Mouse (Mus musculus): ENCODE results near the gene Serpinb1b.

Gene Serpinb1b

DNA sequence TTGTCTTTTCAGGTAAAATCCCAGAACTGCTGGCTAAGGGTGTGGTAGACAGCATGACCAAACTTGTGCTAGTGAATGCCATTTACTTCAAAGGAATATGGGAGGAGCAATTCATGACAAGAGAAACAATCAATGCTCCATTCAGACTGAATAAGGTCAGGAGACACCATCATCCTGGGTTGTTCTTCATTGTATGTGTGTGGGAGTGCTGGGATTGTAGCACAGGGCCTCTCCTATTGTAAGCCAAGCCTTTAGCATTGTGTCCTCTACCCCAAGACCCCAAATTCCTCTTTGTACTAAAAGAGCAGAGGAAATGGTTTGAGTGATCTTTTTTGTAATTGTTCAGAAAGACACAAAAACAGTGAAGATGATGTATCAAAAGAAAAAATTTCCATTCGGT lies 12.9 kb downstream of the Serpinb1b start:
- no peak for DNase-seq (ENCODE audit: low read depth, low spot score)

DNA sequence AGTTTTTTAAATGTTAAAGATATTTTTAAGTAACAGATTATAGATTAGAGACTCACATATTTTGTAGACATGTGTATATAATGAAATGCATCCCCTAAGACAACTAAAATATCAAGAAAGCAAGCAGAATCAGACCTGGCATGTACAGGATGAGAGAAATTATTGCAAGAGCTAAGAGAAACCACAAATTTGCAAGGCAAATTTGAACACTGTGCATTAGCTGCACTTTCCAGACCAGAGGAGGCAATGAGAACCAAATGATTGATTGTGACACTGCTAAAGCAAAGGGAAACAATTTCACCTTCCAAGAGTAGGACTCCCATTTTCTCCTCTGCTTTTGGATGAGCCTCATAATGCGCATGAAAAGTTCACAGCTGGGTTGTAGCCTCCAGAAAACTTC lies 17.2 kb downstream of the Serpinb1b start:
- no peak for DNase-seq (ENCODE audit: low read depth, low spot score)

GRCm38 (mm10) chr13:33105626-33106025 lies 27.3 kb downstream of the Serpinb1b start:
- DNase-seq (ENCODE audit: low read depth, low spot score), result no peak

- no peak for DNase-seq (ENCODE audit: low read depth, low spot score)
These were observed 34.7 kb downstream of the Serpinb1b start for GRCm38 (mm10) chr13:33113054-33113453.

GRCm38 (mm10) chr13:33137717-33138116 lies 59.3 kb downstream of the Serpinb1b start:
- no peak for DNase-seq (ENCODE audit: low read depth, low spot score)

DNA sequence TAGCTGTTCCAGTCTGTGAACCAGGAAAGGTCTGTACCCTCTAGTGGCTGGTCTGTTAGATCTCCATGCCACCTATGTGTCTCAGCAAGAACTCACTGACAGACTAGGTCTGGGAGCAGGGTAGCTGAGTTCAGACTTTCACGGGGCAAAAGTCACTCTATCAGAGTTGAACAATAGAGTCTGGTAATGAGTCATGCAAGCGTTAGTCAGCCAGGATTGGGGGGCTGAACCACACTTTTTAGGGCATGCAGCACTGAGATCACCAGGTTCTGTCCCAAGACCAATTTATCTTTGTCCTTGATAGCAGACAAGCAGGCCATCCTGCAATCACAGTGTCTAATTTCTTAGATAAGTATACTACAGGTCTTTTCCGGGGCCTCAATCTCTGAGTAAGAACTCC lies 63.1 kb downstream of the Serpinb1b start:
- no peak for DNase-seq (ENCODE audit: low read depth, low spot score)
